Mouse (Mus musculus): ENCODE data around the gene Sigirr. TPM values are rescaled to one million over a fixed set of nuclear protein-coding genes. Genes with fewer than 3 reads are reported as not detected.

Gene Sigirr
- polyA plus RNA-seq, 1 experiment from 2014 or later = 20.1 TPM

GRCm38 (mm10) chr7:141059929-141060328 is 40.4 kb downstream of the Sigirr start:
- DNase-seq (no peak), ATAC-seq (no peak)
- WGBS (ENCODE audit: insufficient replicate concordance) = 57% methylated on average over 2 of the region's 2 CpGs
- Histone ChIP-seq H3K9ac (replicated peaks) (no peak overlapping the region), H3K27ac (ENCODE audit: low read depth) (no peak overlapping the region), H3K4me2 (ENCODE audit: low read depth, low read length) (no peak overlapping the region), H3K36me3 (replicated peaks; ENCODE audit: insufficient read depth, low read length) (no peaks in the 10 kb centered on the region), H3K4me1 (ENCODE audit: insufficient read depth) (peaks cover 24% of the 10 kb centered on the region), H3K4me3 (ENCODE audit: low read depth, low read length) (peak overlapping the region; percentile 40; the same call in 1 of the 2 replicates), H3K9me3 (ENCODE audit: low read length) (no peaks in the 10 kb centered on the region), H3K27me3 (ENCODE audit: insufficient read depth, low read length) (peaks cover 45% of the 10 kb centered on the region)
- TF ChIP-seq CTCF (IDR thresholded peaks at IDR 0.05; ENCODE audit: low read depth) (no peak), EP300 (IDR thresholded peaks at IDR 0.05; ENCODE audit: low read depth) (no peak)

- DNase-seq = no peak
- peaks cover 45% of the 10 kb centered on the region for H3K27me3 ChIP-seq (ENCODE audit: insufficient read depth, low read length)
- H3K4me1 ChIP-seq (ENCODE audit: insufficient read depth) = peaks cover 14% of the 10 kb centered on the region
- no peak overlapping the region for H3K27ac ChIP-seq (ENCODE audit: low read depth)
- no peaks in the 10 kb centered on the region for H3K36me3 ChIP-seq (replicated peaks; ENCODE audit: insufficient read depth, low read length)
- ATAC-seq = no peak
- TF ChIP-seq CTCF (IDR thresholded peaks at IDR 0.05; ENCODE audit: low read depth) (no peak), EP300 (IDR thresholded peaks at IDR 0.05; ENCODE audit: low read depth) (no peak)
- 59% methylated on average over 14 of the region's 14 CpGs for WGBS (ENCODE audit: insufficient replicate concordance)
- H3K9me3 ChIP-seq (ENCODE audit: low read length) = no peaks in the 10 kb centered on the region
- no peak overlapping the region for H3K9ac ChIP-seq (replicated peaks)
- H3K4me3 ChIP-seq (ENCODE audit: low read depth, low read length) = no peak overlapping the region
- no peak overlapping the region for H3K4me2 ChIP-seq (ENCODE audit: low read depth, low read length)
Measured at GRCm38 (mm10) chr7:141058601-141059341, 41.6 kb downstream of the Sigirr start.

- peaks cover 39% of the 10 kb centered on the region for H3K27me3 ChIP-seq (ENCODE audit: insufficient read depth, low read length)
- no peak overlapping the region for H3K4me3 ChIP-seq (ENCODE audit: low read depth, low read length)
- H3K4me1 ChIP-seq (ENCODE audit: insufficient read depth) = peaks cover 11% of the 10 kb centered on the region
- H3K9me3 ChIP-seq (ENCODE audit: low read length) = no peaks in the 10 kb centered on the region
- no peak overlapping the region for H3K4me2 ChIP-seq (ENCODE audit: low read depth, low read length)
- H3K36me3 ChIP-seq (replicated peaks; ENCODE audit: insufficient read depth, low read length) = no peaks in the 10 kb centered on the region
- H3K27ac ChIP-seq (ENCODE audit: low read depth) = no peak overlapping the region
- DNase-seq (no peak), ATAC-seq (no peak)
- 87% methylated on average over 1 of the region's 1 CpGs for WGBS (ENCODE audit: insufficient replicate concordance)
- TF ChIP-seq CTCF (IDR thresholded peaks at IDR 0.05; ENCODE audit: low read depth) = no peak
- no peak for TF ChIP-seq EP300 (IDR thresholded peaks at IDR 0.05; ENCODE audit: low read depth)
- H3K9ac ChIP-seq (replicated peaks) = no peak overlapping the region
Measured at GRCm38 (mm10) chr7:141057541-141057940, 42.8 kb downstream of the Sigirr start.

- WGBS (ENCODE audit: insufficient replicate concordance) = 70% methylated on average over 6 of the region's 6 CpGs
- Histone ChIP-seq H3K4me1 (ENCODE audit: insufficient read depth) (peaks cover 11% of the 10 kb centered on the region), H3K9ac (replicated peaks) (no peak overlapping the region), H3K4me2 (ENCODE audit: low read depth, low read length) (no peak overlapping the region), H3K4me3 (ENCODE audit: low read depth, low read length) (no peak overlapping the region), H3K9me3 (ENCODE audit: low read length) (no peaks in the 10 kb centered on the region), H3K36me3 (replicated peaks; ENCODE audit: insufficient read depth, low read length) (no peaks in the 10 kb centered on the region), H3K27me3 (ENCODE audit: insufficient read depth, low read length) (peaks cover 34% of the 10 kb centered on the region), H3K27ac (ENCODE audit: low read depth) (no peak overlapping the region)
- DNase-seq (no peak), ATAC-seq (no peak)
- TF ChIP-seq CTCF (IDR thresholded peaks at IDR 0.05; ENCODE audit: low read depth) (no peak), EP300 (IDR thresholded peaks at IDR 0.05; ENCODE audit: low read depth) (no peak)
Measured at GRCm38 (mm10) chr7:141056976-141057375, 43.4 kb downstream of the Sigirr start.

- Histone ChIP-seq H3K27ac (ENCODE audit: low read depth) (no peak overlapping the region), H3K4me2 (ENCODE audit: low read depth, low read length) (no peak overlapping the region), H3K9me3 (ENCODE audit: low read length) (no peaks in the 10 kb centered on the region), H3K27me3 (ENCODE audit: insufficient read depth, low read length) (peaks cover 22% of the 10 kb centered on the region), H3K9ac (replicated peaks) (no peak overlapping the region), H3K4me3 (ENCODE audit: low read depth, low read length) (no peak overlapping the region), H3K36me3 (replicated peaks; ENCODE audit: insufficient read depth, low read length) (no peaks in the 10 kb centered on the region), H3K4me1 (ENCODE audit: insufficient read depth) (peaks cover 4% of the 10 kb centered on the region)
- WGBS (ENCODE audit: insufficient replicate concordance) = 74% methylated on average over 4 of the region's 4 CpGs
- ATAC-seq (no peak), DNase-seq (no peak)
- peak; percentile 39 for TF ChIP-seq CTCF (IDR thresholded peaks at IDR 0.05; ENCODE audit: low read depth)
- no peak for TF ChIP-seq EP300 (IDR thresholded peaks at IDR 0.05; ENCODE audit: low read depth)
Measured at GRCm38 (mm10) chr7:141055785-141056184, 44.6 kb downstream of the Sigirr start.

- ATAC-seq (0 out of 2 replicates have a peak, but pooled peaks have one; percentile 22), DNase-seq (no peak)
- TF ChIP-seq CTCF (IDR thresholded peaks at IDR 0.05; ENCODE audit: low read depth) (no peak), EP300 (IDR thresholded peaks at IDR 0.05; ENCODE audit: low read depth) (no peak)
- Histone ChIP-seq H3K4me1 (ENCODE audit: insufficient read depth) (peaks cover 10% of the 10 kb centered on the region), H3K27ac (ENCODE audit: low read depth) (peak overlapping the region; percentile 62), H3K9me3 (ENCODE audit: low read length) (no peaks in the 10 kb centered on the region), H3K4me3 (ENCODE audit: low read depth, low read length) (no peak overlapping the region), H3K9ac (replicated peaks) (no peak overlapping the region), H3K27me3 (ENCODE audit: insufficient read depth, low read length) (no peaks in the 10 kb centered on the region), H3K36me3 (replicated peaks; ENCODE audit: insufficient read depth, low read length) (no peaks in the 10 kb centered on the region), H3K4me2 (ENCODE audit: low read depth, low read length) (no peak overlapping the region)
- 56% methylated on average over 2 of the region's 2 CpGs for whole genome bisulfite sequencing (ENCODE audit: insufficient replicate concordance)
Measured at GRCm38 (mm10) chr7:141052421-141052820, 48.0 kb downstream of the Sigirr start.
